Mouse (Mus musculus) liver, postnatal 0 days (tissue): ENCODE measurements around the gene Trp53tg5. TPM values are rescaled to one million over a fixed set of nuclear protein-coding genes. Genes with fewer than 3 reads are reported as not detected.
A peak's percentile ranks its signal among the peaks of the same experiment; 100 is the strongest.

Source experiments
- ATAC-seq: fragments of 200-750 bp; cut with Nextera tagmentation; 2 replicates; pipeline ENCODE4 v1.8.0; 2017; ENCODE audit warnings: mild to moderate bottlenecking, moderate library complexity
- DNase-seq: peaks from one replicate; pipeline ENCODE4 v3.0.0-alpha.2; 2016
- H3K27ac ChIP-seq: fragments of 300-500 bp; sonication (generic); 2 replicates; pipeline ENCODE4 v1.5.1; 2014; ENCODE audit warnings: antibody characterized with exemption, moderate library complexity, mild to moderate bottlenecking, low read depth
- H3K27me3 ChIP-seq: fragments of 300-500 bp; sonication (generic); 2 replicates; pipeline ENCODE4 v1.6.1; 2014; ENCODE audit warnings: low read length, control low read depth, mixed read lengths; ENCODE audit not compliant: insufficient read depth
- H3K36me3 ChIP-seq: fragments of 300-500 bp; sonication (generic); replicated peaks from 2 replicates; pipeline ENCODE4 v1.6.1; 2014; ENCODE audit warnings: mild to moderate bottlenecking, control low read depth, low read length, moderate library complexity, mixed read lengths; ENCODE audit not compliant: insufficient read depth
- H3K4me1 ChIP-seq: fragments of 300-500 bp; sonication (generic); 2 replicates; pipeline ENCODE4 v1.6.1; 2014; ENCODE audit warnings: antibody characterized with exemption, mild to moderate bottlenecking, control low read depth; ENCODE audit not compliant: insufficient read depth
- H3K4me2 ChIP-seq: fragments of 300-500 bp; sonication (generic); 2 replicates; pipeline ENCODE4 v1.6.1; 2014; ENCODE audit warnings: low read depth, mild to moderate bottlenecking, low read length, moderate library complexity, mixed read lengths
- H3K4me3 ChIP-seq: fragments of 300-500 bp; sonication (generic); 2 replicates; pipeline ENCODE4 v1.5.1; 2014; ENCODE audit warnings: low read depth, low read length
- H3K9ac ChIP-seq: fragments of 300-500 bp; sonication (generic); replicated peaks from 2 replicates; pipeline ENCODE4 v1.6.1; 2014; ENCODE audit warnings: mild to moderate bottlenecking, moderate library complexity
- H3K9me3 ChIP-seq: fragments of 300-500 bp; sonication (generic); 2 replicates; pipeline ENCODE4 v1.6.1; 2016; ENCODE audit warnings: mild to moderate bottlenecking, control low read depth, low read length, mixed read lengths
- CTCF ChIP-seq: sonication (generic); IDR thresholded peaks from 2 replicates; pipeline ENCODE4 v1.5.1; 2016; ENCODE audit warnings: antibody characterized with exemption, low read depth
- EP300 ChIP-seq: IDR thresholded peaks from 2 replicates; pipeline ENCODE4 v1.6.1; 2016; ENCODE audit warnings: antibody characterized with exemption, low read depth, mild to moderate bottlenecking
- WGBS: fragments of 180-500 bp; shearing (Covaris S2); extraction: QIAGEN DNeasy Blood & Tissue Kit; methylation state at CpG from one replicate; pipeline ENCODE4 v1.1.7; 2014; ENCODE audit not compliant: insufficient replicate concordance; 5-methylcytosine and 5-hydroxymethylcytosine counted together
- polyA plus RNA-seq: library from polyadenylated mRNA; unstranded; fragments of >200 nt; fragmentation: Nextera tagmentation; extraction: Ambion mirVana; gene quantifications from 2 replicates; pipeline ENCODE4 v1.2.1, GENCODE M21; 2015

The Trp53tg5 gene
- polyA plus RNA-seq, 1 experiment from 2014 or later: not detected

DNA sequence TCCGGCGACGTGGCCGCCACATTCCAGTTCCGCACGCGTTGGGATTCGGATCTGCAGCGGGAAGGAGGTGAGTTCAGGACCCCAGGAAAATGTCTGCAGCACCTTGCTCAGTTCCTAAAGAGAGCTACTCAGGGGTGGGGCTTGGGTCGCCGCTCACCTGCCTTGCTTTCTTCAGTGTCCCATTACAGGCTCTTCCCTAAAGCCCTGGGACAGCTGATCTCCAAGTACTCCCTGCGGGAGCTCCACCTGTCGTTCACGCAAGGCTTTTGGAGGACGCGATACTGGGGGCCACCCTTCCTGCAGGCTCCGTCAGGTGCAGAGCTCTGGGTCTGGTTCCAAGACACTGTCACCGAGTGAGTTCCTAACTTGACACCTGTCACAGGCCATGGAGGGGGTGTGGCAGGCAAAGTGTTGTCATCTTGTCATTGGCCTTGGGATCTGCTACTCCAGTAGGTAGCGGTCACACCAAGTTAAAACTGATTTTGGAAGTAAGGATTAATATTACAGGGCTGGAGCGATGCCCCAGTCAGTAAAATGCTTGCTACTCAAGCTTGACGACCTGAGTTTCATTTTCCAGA lies 24.3 kb upstream of the Trp53tg5 start:
- no peak overlapping the region for H3K27ac ChIP-seq
- DNase-seq: peak; percentile 32

DNA sequence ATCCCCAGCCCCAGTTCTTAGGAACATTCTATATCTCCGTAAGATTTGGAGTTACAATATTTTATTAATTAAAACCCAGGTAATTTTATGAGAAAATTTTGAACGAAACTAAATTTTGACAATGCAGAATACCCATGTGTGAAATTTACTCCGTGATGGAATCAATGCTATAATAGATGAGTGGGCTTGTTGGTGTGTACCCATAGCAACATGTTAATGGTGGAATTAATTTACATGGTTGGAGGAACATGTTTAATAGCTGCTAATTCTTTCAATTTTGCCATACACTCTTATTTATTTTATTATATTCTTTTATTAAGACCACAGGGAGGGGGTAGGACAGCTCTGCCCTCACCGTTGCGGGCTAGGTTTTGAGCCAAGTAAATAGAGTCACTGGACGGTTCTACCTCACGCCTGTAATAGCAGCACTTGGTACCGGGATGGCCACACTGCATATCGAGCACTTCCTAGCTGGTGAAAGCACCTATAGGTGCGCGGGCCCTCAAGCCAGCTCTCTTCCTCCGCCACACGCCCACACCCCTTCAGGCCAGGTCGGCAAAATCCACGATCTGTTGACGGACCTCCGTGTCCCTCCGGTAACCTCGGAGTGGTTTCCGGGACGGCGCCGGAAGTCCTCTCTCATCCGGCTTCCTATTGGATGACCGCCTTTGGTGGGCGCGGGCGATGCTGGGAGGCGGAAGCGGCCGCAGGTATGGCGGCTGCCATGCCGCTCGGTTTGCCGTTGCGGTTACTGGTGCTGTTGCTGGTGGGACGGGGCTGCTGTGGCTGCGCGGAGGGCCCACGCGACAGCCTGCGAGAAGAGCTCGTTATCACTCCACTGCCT lies 23.5 kb upstream of the Trp53tg5 start, which contains the start of gene Pigt:
Gene Pigt (plus strand): TSS at position 674 of the 844 bp plus-strand sequence.
- WGBS: 4% methylated on average over 43 of the region's 43 CpGs
- TF ChIP-seq EP300: no peak; the same call in 1 of the 2 replicates
- TF ChIP-seq CTCF: no peak
- ATAC-seq: peak; percentile 97
- DNase-seq: peak; percentile 89
- Histone ChIP-seq H3K36me3 (peaks cover 18% of the 10 kb centered on the region), H3K27me3 (no peaks in the 10 kb centered on the region), H3K9me3 (no peaks in the 10 kb centered on the region), H3K4me1 (peaks cover 16% of the 10 kb centered on the region), H3K4me3 (peak within 1 kb of the TSS; percentile 70), H3K4me2 (peak within 1 kb of the TSS; percentile 87), H3K27ac (peak within 1 kb of the TSS; percentile 65), H3K9ac (peak within 1 kb of the TSS; percentile 61)

More for the DNA sequence above, 24.3 kb upstream of the Trp53tg5 start:
- Histone ChIP-seq H3K4me2 (peak overlapping the region; percentile 87), H3K9me3 (no peaks in the 10 kb centered on the region), H3K4me3 (peak overlapping the region; percentile 70), H3K9ac (peak overlapping the region; percentile 61), H3K36me3 (peaks cover 25% of the 10 kb centered on the region), H3K4me1 (peaks cover 16% of the 10 kb centered on the region), H3K27me3 (no peaks in the 10 kb centered on the region)
- TF ChIP-seq EP300: no peak
- no peak for TF ChIP-seq CTCF
- 6% methylated on average over 21 of the region's 21 CpGs for WGBS
- peak; percentile 28 for ATAC-seq

DNA sequence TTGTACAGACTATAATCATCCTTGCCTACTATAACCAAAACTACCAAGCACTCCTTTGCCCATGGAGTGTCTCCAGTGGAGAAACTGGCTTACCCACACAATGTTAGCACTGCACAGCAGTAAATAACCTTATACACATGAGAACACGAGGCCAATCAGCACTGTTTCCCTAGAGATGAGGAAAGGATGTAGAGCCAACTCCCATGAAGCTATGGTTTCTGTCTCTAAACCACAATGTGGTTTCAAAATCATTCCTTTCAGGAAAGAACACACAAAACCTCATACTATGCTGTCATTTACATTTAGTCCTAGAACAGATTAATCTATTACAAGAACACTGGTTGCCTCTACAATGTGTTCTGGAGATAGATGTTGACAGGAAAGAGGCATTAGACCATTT lies 22.8 kb upstream of the Trp53tg5 start:
- 32% methylated on average over 1 of the region's 1 CpGs for WGBS
- Histone ChIP-seq H3K9ac (no peak overlapping the region; the same call in 1 of the 2 replicates), H3K36me3 (peaks cover 12% of the 10 kb centered on the region), H3K4me3 (no peak overlapping the region), H3K4me1 (peaks cover 16% of the 10 kb centered on the region), H3K9me3 (no peaks in the 10 kb centered on the region), H3K27ac (0 out of 2 replicates have a peak overlapping the region, but pooled peaks have one; percentile 11), H3K27me3 (no peaks in the 10 kb centered on the region), H3K4me2 (peak overlapping the region; percentile 87; the same call in 1 of the 2 replicates)
- no peak for ATAC-seq
- TF ChIP-seq EP300: no peak
- no peak for TF ChIP-seq CTCF
- DNase-seq: no peak

- Histone ChIP-seq H3K36me3 (0 out of 2 replicates have a peak, but pooled peaks cover 5% of the 10 kb centered on the region), H3K27ac (no peak overlapping the region), H3K27me3 (no peaks in the 10 kb centered on the region), H3K9ac (no peak overlapping the region), H3K9me3 (no peaks in the 10 kb centered on the region), H3K4me2 (no peak overlapping the region), H3K4me3 (no peak overlapping the region), H3K4me1 (peaks cover 16% of the 10 kb centered on the region)
- TF ChIP-seq EP300 (no peak), CTCF (no peak)
- DNase-seq (no peak), ATAC-seq (no peak)
- WGBS: 61% methylated on average over 2 of the region's 2 CpGs
Measured at GRCm38 (mm10) chr2:164494126-164494525, 20.6 kb upstream of the Trp53tg5 start.

DNA sequence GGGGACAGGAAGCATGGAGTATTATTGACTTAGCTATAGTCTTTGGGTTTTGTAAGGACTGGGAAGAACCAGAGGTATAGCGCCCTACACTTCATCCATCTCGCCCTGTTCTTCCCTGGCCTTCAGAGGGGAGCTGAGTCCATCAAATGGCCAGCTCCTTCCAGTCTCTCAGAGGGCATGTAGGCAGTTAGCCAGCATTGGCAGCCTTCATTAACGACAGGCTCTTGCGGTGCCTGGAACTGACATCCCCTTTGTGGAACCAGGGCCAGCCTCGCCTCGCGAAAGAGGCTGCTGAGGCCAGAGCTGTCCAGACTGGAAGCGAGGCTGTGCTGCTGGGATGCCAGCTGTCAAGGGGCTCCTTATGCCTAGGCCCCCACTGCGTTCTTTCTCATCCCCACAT lies 14.3 kb upstream of the Trp53tg5 start:
- Histone ChIP-seq H3K4me2 (no peak overlapping the region), H3K4me1 (peaks cover 7% of the 10 kb centered on the region; the same call in 1 of the 2 replicates), H3K36me3 (0 out of 2 replicates have a peak, but pooled peaks cover 5% of the 10 kb centered on the region), H3K27ac (no peak overlapping the region), H3K4me3 (no peak overlapping the region), H3K27me3 (peaks cover 16% of the 10 kb centered on the region), H3K9ac (no peak overlapping the region), H3K9me3 (no peaks in the 10 kb centered on the region)
- no peak for DNase-seq
- TF ChIP-seq EP300: no peak
- no peak for TF ChIP-seq CTCF
- no peak for ATAC-seq
- WGBS: 71% methylated on average over 9 of the region's 9 CpGs

GRCm38 (mm10) chr2:164487115-164487527 lies 13.6 kb upstream of the Trp53tg5 start:
- peak overlapping the region; percentile 83 for H3K4me2 ChIP-seq
- no peaks in the 10 kb centered on the region for H3K9me3 ChIP-seq
- H3K4me3 ChIP-seq: peak overlapping the region; percentile 56
- H3K27me3 ChIP-seq: peaks cover 16% of the 10 kb centered on the region
- DNase-seq (no peak), ATAC-seq (no peak)
- TF ChIP-seq EP300: no peak
- TF ChIP-seq CTCF: no peak
- no peak overlapping the region for H3K27ac ChIP-seq
- H3K36me3 ChIP-seq: 0 out of 2 replicates have a peak, but pooled peaks cover 5% of the 10 kb centered on the region
- H3K9ac ChIP-seq: peak overlapping the region; percentile 57
- 10% methylated on average over 11 of the region's 11 CpGs for WGBS
- peaks cover 7% of the 10 kb centered on the region; the same call in 1 of the 2 replicates for H3K4me1 ChIP-seq
